Mouse (Mus musculus) lung, postnatal 0 days (tissue): ENCODE results near the gene Nobox.
A peak's percentile ranks its signal among the peaks of the same experiment; 100 is the strongest.

Experiments
- CTCF ChIP-seq: IDR thresholded peaks from 2 replicates; pipeline ENCODE4 v1.5.1; 2016; ENCODE audit warnings: antibody characterized with exemption, mild to moderate bottlenecking
- EP300 ChIP-seq: IDR thresholded peaks from 2 replicates; pipeline ENCODE4 v1.6.1; 2016; ENCODE audit warnings: antibody characterized with exemption, mild to moderate bottlenecking, control low read depth

GRCm38 (mm10) chr6:43266356-43266755 lies 43.0 kb downstream of the Nobox start:
- TF ChIP-seq CTCF (peak; percentile 53), EP300 (no peak)
